Mouse (Mus musculus): ENCODE data around the gene Ptges3.
"Not testable (repeated sequence)": the region's sequence is repeated elsewhere in the genome, so short reads cannot be mapped to it uniquely, and the experiment has no call there.

Gene Ptges3

DNA sequence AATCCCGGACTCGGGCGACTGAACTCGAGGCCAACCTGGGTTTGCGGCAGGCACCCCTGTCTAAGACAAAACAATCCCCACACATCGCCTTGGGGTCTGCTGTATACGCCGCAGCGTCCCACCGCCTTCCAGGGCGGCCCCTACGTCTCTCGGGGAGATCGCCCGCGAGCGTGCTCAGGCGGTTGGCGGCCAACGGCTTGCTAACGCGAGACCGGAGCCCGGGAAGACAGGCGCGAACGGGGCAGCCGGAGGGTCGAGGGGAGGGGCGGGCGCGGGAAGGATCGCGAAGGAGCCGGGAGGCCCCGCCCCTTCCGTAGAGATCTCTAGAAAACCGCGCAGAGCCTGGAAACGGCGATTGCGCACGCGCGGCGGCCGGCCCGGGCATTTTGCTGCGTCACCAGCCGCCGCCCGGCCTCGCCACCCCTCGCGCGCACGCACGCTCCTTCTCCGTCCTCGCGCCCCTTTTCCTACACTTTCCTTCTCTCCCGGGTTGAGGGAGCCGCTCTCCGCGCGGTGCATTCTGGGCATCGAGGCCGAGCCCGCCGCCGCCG, at the start of gene Ptges3:
Ptges3 (plus strand) TSS at position 354 of the 551 bp plus-strand sequence.
- peak; percentile 94 to 97 for DNase-seq (ENCODE audit: low spot score in 2 of 2)

DNA sequence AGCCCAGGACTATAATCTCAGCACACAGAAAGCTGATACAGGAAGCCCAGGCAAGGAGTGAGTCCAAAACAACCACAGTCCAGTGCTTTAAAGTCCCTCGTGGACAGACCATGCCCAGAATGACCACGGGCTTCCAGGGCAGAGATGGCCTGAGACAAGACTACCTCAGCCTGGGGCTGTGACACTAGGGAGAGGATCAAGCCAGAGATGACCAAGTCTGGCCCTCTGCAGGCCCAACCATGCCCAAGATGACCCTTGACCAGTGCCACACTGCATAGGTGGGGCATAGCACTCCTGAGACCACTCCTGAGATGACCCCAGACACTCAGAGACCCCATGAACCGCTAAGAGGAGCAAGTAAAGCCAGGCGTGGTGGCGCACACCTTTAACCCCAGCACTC, 49.0 kb upstream of the Ptges3 start:
- no peak for DNase-seq (ENCODE audit: low spot score in 2 of 2)

DNA sequence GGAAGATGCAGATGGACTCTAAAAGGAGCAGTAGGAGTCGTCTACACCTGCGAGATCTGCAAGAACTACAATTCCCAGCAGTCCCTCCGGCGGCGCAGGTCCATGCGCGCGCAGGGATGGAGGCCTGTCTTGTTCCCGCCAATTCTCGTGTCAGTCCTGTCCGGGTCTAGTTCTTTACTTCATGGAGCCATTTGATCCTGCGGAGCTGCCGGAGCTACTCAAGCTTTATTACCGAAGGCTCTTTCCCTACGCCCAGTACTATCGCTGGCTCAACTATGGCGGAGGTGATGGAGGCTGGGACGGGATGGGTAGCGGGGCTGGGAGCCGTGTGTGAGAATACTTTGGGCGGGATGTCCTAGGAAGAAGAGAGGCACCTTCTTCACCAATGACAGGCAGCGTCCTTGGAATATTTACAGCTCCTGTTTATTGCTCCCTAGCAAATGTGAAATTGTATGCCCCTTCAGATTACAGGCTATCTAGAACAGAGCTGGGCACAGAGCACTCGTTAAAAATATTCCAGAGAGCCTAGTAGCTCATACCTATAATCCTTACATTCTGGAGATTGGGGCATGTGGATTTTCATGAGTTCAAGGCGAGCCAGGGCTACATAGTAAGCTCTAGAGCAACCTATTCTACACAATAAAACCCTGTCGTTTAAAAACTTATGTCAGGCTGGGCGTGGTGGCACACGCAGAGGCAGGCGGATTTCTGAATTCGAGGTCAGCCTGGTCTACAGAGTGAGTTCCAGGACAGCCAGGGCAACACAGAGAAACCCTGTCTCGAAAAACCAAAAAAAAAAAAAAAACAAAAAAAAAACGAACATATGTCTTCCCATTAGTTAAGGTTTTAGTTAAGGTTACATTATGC, 43.5 kb upstream of the Ptges3 start, which contains the start of gene Prim1:
Prim1 (plus strand) TSS at position 101 of the 867 bp plus-strand sequence.
- DNase-seq (ENCODE audit: low spot score in 2 of 2) = peak; percentile 72 to 73

DNA sequence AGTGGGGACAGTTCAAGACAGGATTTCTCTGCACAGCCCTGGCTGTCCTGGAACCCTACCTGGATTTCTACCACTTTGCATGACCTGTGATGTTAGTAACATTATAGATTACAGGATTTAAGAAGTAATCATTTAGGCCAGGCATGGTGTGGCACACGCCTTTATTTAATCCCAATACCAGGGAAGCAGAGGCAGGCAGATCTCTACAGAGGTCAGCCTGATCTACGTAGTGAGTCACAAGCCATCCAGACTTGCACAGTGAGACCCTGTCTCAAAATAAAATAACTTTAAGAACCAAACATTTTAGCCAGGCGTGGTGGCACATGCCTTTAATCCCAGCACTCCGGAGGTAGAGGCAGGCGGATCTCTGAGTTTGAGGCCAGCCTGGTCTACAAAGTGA, 36.6 kb upstream of the Ptges3 start:
- no peak for DNase-seq (ENCODE audit: low spot score in 2 of 2)

DNA sequence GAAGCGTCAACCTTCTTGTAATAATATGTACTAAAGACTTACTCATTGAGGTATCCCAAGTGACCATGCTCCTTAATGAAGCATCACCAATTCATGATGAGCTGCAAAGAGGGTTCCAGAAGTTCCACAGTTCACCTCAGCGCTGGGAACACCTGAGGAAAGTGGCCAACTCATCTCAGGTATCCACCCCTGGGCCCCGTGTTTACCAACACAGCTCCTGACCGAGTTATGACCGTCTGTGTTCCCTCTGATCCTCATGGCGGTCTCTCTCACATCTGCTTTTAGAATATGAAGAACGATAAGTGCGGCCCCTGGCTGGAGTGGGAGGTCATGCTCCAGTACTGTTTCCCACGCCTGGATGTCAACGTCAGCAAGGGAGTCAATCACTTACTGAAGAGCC, 35.3 kb upstream of the Ptges3 start:
- DNase-seq (ENCODE audit: low spot score in 2 of 2) = no peak

DNA sequence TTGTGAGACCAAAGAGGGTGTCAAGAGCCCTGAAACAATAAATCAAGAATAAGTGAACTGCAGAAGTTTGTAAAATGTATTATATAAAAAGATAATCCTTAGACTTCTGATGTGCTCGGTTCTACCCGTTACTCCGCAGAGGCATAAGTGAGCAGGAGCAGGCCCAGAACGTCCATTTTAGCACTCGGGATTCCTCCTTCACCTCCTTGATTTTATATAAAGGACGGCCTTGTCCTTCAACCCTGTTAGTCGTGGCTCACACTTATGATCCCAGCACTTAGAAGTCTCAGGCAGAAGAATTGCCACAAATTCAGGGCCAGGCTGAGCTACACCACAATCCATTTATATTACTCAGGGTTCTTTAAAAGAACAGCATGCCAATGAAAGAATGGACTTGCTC, 28.8 kb upstream of the Ptges3 start:
- DNase-seq (ENCODE audit: low spot score in 2 of 2) = no peak

DNA sequence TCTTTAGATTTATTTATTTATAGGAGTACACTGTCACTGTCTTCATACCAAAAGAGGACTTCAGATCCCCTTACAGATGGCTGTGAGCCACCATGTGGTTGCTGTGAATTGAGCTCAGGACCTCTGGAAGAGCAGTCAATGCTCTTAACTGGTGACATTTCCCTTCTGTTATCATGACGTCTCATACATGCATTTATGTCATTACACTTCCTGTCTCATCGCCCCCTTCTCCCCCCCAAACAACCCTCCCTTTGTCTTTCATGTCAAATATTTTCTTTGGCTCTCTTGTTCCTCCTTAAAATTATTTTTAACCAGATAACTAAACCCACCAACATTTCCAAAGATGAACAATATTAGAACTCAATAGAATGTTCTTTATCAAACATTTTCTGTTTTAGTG, 27.9 kb upstream of the Ptges3 start:
- DNase-seq (ENCODE audit: low spot score in 2 of 2) = no peak

DNA sequence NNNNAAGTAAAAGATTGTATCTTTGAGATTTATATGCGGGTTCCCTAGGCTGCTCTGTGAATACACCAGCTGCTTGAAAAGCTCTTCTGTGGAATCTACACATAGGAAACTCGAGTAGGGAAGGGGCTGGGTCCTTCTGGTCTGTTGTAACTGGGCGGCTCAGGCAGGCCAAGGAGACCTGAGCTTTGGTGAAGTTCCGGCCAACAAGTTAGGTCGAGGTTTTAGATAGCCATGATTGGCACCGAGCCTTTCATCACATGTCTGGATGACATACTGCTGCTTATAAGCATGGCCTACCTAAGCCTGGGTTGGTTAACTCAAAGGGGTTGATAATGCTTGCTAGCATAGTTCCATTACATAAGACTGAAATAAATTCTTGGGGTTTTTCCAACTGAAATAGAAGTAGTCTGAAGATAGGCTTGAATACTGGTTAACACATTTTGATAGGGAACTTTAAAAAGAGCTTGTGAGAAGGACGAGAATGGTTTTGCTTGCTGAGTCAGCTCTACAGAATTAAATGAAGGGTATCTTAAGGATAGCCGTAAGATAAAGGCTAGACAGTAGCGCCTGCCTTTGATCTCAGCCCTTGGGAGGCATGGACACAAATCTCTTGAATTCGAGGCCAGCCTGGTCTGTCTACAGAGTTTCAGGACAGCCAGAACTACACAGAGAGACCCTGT, 21.9 kb upstream of the Ptges3 start:
- peak; percentile 64 to 80 for DNase-seq (ENCODE audit: low spot score in 2 of 2)

DNA sequence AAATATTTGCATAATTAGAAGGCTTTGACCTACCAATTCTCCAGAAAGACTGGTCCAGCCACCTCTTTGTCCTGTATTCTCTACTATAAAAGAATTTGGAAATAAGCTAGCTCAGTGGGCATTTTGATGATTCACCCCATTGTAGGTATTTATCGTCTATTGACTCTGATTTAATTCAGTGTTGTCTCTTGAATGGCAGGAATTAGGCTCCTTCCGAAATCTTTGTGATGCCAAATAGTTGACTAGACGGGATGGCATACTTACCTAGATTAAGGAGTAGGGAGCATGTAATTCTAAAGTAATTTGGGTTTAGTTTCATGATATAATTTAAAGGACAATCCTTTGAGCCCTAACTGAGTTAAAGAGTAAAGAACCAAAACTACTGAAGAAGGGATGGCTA, 20.8 kb upstream of the Ptges3 start:
- DNase-seq (ENCODE audit: low spot score in 2 of 2) = no peak

DNA sequence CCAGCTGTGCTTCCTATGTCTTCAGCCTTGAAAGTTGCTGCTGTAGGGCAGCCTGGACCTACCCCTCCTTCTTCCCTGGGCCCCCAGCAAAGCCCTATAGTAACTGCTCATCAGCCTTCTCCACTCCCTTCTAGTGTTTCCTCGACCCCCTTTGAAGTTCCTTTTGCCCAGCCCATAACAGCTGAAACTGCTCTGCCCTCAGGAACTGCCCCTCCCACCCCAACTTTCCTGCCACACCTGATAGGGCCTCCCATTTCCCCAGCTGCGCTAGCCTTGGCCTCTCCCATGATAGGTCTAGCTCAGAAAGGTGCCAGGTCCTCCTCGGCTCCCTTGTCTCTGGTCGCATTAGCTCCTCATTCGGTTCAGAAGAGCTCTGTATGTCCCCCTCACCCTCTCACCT, 19.6 kb upstream of the Ptges3 start:
- no peak for DNase-seq (ENCODE audit: low spot score in 2 of 2)

DNA sequence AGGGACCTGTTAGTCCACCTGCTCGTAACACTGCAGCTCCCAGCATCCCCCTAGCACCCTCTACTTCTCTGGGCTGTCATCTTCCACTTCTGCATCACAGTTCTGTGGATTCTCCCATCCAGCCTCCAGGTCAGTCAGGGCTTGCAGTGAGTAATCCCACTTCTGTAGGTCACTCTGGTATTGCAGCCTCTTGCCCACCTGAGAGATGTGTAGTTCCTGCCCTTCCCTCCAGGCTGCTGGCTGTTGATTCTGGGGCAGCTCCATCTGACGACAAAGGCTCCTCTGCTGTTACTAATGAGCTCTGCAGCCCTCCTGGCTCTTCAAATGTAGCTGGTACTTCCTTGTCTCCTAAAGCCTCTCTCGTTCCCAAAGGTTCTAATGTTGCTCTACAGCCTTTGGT, 18.9 kb upstream of the Ptges3 start:
- no peak for DNase-seq (ENCODE audit: low spot score in 2 of 2)

DNA sequence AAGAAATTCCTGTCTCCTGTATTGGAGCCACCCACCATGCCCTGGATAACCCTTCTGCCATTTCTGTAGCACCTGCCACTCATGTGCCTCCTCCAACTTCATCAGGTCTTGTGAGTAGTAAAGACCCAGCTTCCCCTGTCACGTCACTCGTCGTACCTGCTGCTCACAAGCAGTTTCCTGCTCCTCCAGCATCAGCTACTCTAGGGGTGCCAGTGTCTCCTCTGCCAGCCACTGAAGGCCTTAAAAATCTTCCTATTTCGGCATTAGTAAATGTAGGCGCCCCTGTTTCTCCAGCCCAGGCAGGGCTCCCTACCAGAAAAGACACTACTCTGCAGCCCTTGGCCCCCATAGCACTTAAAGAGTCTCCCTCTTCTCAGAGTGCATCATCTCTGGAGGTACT, 18.5 kb upstream of the Ptges3 start:
- no peak for DNase-seq (ENCODE audit: low spot score in 2 of 2)

DNA sequence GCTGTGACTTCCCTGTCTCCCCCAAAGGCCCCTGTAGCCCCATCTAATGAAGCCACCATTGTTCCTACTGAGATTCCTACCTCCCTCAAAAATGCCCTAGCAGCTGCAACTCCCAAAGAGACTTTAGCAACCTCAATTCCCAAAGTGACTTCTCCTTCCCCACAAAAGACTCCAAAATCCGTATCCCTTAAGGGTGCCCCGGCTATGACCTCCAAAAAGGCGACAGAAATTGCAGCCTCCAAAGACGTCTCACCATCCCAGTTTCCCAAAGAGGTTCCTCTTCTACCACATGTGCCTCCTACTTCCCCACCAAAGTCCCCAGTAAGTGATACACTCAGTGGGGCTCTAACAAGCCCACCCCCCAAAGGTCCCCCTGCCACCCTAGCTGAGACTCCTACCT, 17.1 kb upstream of the Ptges3 start:
- no peak for DNase-seq (ENCODE audit: low spot score in 2 of 2)

DNA sequence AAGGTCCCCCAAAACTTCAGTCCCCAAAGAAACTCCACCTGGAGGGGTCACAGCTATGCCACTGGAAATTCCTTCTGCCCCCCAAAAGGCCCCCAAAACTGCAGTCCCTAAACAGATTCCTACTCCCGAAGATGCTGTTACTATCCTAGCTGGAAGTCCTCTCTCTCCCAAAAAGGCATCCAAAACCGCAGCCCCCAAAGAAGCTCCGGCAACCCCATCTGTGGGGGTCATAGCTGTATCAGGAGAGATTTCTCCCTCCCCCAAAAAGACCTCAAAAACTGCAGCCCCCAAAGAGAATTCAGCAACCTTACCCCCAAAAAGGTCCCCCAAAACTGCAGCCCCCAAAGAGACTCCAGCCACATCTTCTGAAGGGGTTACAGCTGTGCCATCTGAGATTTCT, 16.3 kb upstream of the Ptges3 start:
- no peak for DNase-seq (ENCODE audit: low spot score in 2 of 2)

DNA sequence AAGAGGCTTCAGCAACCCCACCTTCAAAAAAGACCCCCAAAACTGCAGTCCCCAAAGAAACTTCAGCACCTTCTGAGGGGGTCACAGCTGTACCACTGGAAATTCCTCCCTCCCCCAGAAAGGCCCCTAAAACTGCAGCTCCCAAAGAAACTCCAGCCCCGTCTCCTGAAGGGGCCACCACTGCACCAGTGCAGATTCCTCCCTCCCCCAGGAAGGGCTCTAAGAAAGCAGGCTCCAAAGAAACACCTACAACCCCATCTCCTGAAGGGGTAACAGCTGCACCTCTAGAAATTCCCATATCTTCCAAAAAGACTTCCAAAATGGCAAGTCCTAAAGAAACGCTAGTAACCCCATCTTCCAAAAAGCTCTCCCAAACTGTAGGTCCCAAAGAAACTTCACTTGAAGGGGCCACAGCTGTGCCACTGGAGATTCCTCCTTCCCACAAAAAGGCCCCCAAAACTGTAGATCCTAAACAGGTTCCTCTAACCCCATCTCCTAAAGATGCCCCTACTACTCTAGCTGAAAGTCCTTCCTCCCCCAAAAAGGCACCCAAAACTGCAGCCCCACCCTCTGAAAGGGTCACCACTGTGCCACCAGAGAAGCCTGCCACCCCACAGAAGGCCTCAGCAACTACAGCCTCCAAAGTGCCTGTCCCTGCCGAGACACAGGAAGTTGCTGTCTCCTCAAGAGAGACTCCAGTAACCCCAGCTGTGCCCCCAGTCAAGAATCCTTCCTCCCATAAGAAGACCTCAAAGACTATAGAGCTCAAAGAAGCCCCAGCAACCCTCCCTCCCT, 15.5 kb upstream of the Ptges3 start:
- DNase-seq (ENCODE audit: low spot score in 2 of 2) = no peak

DNA sequence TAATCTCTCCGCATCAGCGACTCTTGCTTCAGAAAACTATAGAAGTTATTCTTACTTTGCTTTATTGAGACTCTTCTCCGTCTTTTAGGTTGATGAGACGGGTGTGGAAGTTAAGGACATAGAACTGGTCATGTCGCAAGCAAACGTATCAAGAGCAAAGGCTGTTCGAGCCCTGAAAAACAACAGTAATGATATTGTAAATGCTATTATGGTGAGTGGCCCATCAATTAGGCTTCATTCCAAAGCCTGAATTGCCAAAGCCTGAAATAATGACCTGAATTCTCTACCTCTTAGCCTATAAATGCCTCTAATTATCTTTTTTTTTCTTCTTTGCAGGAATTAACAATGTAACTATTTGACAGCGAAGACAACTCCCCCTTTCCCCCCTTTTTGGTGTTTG, 10.6 kb upstream of the Ptges3 start:
- DNase-seq (ENCODE audit: low spot score in 2 of 2) = no peak

DNA sequence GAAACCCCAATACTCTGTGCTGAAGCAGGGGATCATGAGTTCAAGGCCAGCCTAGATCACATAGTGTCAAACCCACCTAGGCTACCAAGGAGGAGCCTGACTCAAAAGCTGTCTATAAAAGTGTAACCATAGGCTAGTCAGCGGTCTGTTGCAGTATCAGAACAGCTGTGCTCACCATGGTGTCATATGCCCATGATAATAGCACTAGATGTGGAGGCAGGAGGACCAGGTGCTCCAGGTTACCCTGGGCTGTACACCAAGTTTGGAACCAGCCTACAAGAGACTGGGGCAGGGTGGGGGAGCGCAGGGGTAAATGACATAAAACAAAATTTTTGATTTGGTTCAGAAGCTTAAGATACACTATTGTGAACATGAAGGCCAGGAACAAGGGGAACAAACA, 9.0 kb upstream of the Ptges3 start:
- DNase-seq (ENCODE audit: low spot score in 2 of 2) = no peak

DNA sequence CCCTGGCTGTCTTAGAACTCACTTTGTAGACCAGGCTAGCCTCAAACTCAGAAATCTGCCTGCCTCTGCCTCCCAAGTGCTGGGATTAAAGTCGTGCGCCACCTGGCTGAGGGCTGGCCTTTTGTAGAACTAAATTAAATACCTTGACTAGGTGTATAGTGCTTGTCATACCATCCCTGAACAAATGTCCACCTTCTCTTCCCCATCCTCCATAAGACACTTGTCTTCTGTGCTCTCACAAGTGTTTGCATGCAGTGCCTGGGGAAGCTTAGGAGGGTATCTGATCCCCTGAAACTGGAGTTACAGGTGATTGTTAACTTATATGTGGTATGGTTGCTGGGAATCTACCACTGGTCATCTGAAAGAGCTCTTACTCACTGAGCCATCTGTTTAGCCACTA, 8.4 kb upstream of the Ptges3 start:
- no peak for DNase-seq (ENCODE audit: low spot score in 2 of 2)

DNA sequence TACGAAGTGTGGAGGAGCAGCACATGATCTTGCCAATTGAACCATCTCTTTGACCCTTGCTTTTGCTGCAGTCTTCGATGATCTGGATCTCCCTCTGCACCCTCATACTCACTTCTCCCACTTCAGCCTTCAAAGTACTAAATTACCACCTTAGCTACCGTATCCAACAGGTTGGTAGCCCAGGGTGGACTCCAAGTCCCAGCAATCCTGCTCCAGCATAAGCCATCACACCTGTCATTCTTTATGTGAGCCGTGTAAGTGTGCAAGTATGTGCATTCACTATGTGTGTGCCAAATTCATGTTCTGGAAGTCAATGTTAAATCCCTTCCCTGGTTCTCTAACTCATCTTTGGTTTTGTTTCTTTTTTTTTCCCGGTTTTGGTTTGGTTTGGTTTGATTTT, 7.2 kb upstream of the Ptges3 start:
- DNase-seq (ENCODE audit: low spot score in 2 of 2) = no peak

DNA sequence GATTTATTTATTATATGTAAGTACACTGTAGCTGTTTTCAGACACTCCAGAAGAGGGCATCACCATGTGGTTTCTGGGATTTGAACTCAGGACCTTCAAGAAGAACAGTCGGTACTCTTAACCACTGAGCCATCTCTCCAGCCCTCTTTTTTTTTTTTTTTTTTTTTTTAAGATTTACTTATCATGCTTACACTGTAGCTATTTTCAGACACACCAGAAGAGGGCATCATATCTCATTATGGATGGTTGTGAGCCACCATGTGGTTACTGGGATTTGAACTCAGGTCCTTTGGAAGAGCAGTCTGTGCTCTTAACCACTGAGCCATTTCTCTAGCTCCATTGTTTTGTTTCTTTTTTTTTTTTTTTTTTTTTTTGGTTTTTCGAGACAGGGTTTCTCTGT, 6.6 kb upstream of the Ptges3 start:
- not testable (repeated sequence) for DNase-seq (ENCODE audit: low spot score in 2 of 2)

DNA sequence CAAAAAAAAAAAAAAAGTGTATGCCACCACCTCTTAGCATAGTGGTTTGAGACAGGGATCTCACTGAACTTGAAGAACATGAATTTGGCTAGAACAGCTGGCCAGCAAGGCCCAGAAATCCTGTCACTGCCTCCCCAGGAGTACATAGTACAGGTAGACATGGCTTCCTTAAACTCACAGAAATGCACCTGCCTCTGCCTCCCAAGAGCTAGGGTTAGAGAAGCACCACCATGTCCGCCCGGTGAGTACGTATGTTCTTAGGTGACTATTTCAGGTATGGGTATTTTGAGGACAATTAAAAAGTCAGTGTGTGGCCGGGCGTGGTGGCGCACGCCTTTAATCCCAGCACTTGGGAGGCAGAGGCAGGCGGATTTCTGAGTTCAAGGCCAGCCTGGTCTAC, 5.8 kb upstream of the Ptges3 start:
- no peak for DNase-seq (ENCODE audit: low spot score in 2 of 2)

DNA sequence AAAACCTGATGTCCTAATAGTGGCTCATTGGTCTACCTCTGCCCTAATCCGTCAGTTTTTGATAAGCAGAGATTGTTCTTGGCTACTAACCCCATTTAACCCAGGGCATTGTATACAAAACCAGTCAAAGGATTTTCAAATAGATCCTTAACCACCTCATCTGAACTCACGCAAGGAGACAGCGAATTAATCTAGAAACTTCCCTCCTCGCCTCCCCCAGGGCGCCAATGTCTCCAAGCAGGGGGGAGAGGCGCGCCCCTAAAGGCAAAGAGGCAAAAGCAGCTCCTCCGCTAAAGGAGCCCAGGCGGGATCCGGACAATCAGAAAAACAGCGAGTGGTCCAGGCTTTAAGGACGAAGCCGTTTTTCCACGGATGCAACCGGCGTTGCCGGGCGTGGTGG, 570 bp upstream of the Ptges3 start:
- DNase-seq (ENCODE audit: low spot score in 2 of 2) = no peak

All from heart, adult 9 months (tissue).